Mouse (Mus musculus) telencephalon, adult 2 months (tissue): Measurements from ENCODE around the gene Dock6.
"Not testable (repeated sequence)": the region's sequence is repeated elsewhere in the genome, so short reads cannot be mapped to it uniquely, and the experiment has no call there.

Experiments
- DNase-seq: peaks from one replicate; pipeline ENCODE4 v3.0.0-alpha.2; 2011; ENCODE audit warnings: low read depth, low spot score

Gene Dock6

DNA sequence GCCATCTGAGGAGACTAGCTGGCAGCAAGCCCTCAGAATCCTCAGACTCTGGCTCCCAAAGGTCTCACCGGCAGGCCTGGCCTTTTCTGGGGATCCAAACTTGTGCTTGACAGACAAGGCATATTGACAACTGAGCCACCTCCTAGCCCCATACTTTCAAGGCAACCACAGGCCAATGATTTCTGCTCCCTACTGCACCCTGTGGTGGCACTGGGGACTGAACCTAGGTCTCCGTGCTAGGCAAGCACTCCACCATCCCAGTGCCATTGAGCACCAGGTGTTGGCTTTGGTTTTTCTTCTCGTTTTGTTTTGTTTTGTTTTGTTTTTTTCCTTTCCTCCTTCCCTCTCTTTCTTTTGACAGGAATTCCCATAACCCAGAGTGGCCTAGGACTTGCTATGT is 43.9 kb downstream of the Dock6 start:
- DNase-seq, result no peak

DNA sequence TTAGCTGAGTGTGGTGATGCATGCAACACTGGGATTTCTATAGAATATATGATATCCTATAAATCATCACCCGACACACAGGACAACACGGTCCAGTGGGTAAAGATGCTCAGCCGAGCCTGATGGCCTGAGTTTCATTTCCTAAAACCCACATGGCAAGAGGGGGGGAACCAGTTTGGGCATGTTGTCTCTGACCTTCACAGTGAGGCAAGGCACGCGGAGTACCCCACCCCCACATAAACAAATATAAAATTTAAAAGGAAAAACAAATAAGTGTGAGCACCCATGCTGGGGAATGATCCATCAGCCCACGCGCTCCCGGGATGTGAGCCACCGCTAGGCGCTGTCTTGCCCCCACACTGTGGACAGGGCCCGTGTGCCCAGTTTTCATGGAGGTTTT is 45.5 kb downstream of the Dock6 start:
- DNase-seq, result no peak

DNA sequence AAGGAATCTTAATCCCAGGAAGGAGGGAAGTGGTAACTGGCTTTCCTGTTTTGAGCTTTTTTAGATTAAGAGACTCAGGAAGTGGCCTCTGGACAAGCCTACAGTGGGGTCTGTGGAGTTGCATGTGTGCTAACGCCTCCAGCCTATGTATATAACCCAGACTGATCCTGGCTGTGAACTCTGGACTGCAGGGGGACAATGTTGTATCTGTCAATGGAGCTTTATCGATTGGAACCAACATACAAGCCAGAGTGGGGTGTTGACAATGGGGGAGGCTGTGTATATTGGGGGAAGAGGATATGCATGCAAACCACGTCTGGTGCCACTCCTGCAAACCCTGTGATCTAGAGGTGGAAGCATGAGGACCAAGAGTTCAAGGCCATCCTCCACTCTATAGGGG is 46.1 kb downstream of the Dock6 start:
- no peak for DNase-seq

DNA sequence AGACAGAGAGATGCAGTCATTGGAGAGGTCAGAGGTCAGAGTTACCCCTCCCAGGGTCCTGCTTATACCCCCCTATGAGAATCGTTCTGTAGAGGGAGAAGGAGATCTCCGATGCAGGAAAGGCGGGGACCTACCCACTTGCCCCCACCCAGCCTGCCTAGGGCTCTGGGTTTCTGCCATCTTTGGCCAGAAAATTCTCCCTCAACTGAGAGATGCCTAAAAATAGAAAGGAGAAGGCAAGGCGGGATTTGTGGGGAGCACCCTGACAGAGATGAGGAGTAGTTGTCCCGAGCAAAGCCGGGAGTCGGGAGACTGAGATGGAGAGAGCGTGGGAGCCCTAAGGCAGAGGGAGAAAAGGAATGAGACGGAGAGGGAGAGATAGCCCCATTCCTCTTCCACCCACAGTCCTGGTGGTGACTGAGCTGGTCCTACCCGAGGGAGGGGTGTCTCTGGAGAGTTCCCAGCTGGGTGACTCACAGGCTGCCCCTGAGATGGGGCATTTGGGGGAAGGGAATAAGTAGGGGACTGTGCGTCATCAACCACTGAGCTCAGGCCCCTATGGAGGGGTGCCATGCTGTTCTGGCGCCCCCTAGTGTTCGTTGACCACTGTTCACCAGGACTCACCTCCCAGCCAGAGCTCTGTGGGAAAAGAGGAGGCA is 48.3 kb downstream of the Dock6 start:
- DNase-seq, result peak; percentile 79

DNA sequence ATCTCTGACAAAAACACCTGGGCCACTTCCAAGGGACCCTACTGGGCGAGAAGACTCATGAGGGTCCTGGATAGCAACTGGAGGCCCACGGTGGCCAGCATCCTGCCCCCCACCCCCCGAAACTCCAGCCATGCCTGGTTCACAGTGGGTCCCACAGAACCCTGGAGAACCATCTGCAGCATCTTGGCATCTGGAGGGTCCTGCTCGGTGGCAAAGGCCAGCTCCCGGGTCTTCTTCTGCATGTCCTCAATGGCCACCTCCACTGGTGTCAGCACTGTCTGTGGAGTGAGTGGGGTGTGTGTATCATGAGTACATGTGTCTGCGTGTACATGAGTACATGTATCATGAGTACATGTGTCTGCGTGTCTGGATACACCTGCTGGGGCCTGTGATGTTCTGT is 50.8 kb downstream of the Dock6 start:
- no peak for DNase-seq

DNA sequence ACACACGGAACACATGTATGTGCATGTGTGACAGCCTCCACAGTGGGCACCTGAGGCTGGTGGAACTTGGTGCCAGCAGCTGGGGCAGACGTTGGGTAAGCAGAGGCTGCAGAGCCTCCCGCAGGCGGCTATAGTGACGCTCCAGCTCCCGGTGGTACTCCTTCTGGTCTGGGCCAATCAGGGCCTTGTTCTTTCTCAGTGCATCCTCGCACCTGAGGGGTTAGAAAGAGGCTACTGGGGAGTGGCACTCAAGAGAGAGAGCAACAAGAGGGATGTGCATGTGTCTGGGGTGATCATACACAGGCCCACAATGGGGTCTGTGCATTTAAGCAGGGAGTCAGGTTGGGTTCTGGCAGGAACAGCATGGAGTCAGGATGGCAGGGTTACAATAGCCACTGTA is 51.3 kb downstream of the Dock6 start:
- no peak for DNase-seq

DNA sequence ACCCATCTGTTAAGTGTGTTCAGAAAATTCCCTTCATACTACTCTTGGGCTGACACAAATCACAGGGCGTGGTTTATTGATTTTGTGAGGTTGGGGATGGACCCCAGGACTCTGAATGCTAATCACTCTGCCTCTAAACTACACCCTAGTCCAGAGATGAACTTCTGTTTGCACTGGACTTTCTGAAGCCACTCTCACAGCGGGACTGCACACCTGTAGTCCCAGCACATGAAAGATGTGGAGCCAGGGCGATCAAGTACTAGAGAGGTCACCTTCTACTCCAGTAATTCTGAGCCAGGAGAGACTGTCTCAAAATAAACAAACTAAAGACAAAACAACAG is 53.5 kb downstream of the Dock6 start:
- no peak for DNase-seq

DNA sequence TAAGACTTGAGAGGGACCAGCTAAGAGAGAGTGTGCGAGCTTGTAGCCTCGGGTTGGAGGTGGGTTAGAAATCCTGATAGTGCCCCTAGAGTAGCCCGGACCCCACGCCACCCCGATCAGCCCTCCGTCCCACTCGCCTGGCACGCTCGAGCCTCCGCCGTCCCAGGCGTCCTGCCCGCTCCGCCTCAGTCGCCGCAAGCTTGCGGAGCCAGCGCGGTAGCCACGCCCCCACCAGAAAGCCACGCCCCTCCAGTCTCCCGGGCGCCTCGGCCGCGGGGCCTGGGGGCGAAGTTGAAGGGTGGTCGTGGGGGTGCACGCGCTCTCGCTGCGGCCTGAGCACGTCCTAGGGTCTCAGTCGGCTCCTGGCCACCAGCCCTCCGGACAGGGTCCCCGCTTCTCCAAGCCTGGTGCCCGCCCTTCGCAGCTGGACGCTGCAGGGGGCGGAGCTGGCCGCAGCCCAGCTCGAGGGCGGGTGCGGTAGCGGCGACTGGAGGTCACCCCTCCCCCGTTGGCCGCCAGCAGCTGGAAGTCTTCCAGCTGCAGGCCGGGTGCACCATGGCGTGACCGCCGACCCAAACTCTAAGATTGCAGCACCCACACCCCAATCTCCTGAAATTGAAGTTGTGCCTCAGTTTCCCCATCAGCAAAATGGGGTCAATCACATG is 54.0 kb downstream of the Dock6 start, which contains the start of gene Kank2:
Gene Kank2 (minus strand): TSS at position 400 of the 665 bp plus-strand sequence.
- DNase-seq, result no peak

DNA sequence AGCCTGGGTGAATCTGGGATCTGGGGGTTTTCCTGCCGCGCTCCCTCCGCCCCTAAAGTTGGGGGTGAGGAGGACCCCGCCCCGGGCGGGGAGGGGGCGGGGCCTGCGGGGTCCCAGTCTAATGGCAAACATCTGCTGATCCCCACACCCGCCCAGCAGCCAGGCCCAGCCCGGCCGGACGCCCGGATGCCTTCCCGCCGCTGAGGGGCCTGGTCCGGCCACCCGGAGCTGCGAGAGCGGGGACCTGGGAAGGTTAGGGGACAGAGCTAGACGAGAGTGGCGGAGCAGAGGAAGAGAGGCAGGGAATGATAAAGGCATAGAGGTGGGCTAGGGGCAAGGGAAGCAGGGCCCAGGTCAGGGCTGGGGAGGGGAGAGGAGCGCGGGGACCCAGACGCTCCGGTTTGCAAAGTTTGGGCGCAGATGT is 54.5 kb downstream of the Dock6 start:
- no peak for DNase-seq

DNA sequence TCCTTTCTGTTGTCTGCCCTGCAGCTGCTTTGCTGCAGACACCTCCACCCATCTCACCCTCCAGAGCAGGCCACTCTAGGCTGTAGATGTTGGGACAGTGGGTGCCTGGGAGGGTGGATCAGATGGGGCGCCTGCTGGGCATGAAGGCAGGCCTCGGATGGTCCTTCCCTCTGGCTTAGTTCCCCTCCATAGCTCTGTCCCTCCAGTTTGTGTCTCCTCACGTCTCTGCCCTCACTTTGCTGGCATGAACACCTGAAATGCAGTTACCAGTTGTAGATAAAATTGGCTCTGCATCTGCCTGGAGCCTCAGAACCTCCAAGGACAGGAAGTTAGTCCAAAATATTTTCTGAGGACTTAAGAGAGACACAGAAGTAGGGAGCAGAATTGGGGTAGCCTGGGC is 55.5 kb downstream of the Dock6 start:
- DNase-seq, result no peak

DNA sequence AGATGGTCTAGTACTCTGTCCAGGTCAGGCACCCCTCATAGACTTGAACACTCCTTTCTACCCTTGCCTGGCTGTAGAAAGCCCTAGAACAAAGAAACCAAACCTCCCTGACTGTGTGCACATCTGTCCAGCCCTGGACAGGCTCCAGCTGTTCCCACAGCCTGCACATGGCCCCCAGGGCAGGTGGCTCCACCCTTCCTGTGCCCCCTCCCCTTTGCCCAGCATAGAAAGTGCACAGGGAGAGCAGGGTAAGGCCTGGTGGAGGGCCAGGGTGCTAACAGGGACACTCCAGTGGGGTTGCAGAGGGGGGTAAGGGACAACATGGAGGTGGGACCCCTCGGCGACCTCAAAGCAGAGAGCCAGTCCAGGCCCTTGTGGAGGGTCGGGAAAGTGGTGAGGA is 56.2 kb downstream of the Dock6 start:
- DNase-seq, result no peak

DNA sequence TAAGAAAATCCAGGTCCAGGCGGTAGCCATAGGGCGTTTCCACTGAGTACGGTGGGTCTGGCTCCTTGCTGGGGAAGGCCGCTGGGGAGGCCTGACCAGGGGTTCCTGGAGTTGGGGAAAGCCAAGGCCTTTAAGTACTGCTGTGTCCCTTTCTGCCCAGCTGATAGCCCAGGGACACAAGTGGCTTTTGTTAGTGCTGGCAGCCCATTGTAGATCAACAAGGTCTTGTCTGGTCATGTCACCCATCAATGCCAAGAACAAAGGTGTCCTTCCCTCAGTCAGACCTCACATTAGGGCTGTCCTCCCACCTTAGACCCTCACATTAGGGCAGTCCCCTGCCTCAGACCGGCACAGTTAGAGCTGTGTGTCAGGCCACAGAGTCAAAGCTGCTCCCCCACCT is 56.9 kb downstream of the Dock6 start:
- no peak for DNase-seq

DNA sequence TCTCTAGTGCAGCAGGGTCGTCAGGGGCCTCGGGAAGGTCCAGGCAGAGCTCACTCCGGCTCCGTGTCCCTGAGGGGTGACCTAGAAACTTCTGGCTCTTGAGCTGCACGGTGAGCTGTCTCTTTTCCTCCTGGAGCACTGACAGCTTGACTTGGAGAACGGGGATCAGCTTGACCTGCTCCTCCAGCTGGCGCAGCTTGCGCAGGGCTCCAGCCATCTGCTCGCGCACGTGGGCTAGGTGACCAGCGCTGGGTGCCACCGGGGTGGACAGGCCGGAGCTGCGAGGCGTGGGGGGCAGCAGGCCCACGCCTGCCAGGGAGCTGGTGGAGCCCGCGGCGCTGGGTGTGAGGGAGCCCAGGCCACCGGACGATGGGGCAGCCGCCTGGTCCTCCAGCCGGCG is 57.5 kb downstream of the Dock6 start:
- DNase-seq, result no peak

DNA sequence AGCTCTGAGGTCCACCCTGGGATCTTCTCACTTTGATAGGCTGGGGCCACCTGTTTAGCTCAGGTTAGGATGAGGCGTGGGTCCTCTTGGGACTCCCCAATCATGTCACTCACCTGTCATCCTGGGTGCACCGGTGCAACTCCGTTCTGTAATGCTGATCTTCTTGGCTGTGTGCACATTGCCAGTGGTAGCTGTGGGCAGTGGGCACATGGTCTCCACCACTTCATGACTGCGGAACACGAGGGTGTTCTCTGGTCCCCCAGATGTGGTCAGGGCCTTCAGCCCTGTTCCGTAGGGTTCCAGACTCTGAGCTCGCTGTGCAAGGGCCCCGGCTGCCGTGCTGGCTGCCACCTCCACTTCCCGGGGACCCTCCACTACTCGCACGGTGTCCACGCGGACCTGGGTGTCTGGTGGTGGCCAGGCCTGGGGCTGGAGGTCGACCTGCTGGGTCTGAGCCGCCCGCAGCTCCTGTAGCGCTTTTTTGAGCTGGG is 58.0 kb downstream of the Dock6 start:
- no peak for DNase-seq

DNA sequence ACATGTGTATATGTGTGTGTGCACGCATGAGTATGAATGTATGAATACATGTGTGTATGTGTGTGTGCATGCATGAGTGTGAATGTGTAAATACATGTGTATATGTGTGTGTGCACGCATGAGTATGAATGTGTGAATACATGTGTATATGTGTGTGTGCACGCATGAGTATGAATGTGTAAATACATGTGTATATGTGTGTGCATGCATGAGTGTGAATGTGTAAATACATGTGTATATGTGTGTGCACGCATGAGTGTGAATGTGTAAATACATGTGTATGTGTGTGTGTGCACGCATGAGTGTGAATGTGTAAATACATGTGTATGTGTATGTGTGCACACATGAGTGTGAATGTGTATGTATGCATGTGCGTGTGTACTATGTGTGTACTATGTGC is 58.9 kb downstream of the Dock6 start:
- not testable (repeated sequence) for DNase-seq

DNA sequence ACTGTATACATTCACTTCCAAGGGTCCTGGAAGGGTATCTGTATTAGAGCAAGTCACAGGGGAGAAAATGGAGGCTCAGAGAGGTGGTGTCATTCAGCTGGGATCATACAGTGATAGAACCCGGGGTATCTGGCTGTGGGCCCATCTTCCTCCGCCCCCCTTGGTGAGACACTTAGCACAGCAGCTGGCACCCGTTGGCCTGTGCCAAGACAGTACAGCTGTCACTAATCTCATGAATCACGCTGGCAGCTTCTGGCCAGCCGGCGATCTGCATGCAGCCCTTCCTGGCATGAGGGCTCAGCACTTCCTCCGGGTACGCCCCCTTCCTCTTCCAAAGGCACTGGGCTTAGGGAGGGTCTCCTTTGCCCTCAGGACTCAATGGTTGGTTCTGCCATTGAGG is 59.8 kb downstream of the Dock6 start:
- DNase-seq, result peak; percentile 40

DNA sequence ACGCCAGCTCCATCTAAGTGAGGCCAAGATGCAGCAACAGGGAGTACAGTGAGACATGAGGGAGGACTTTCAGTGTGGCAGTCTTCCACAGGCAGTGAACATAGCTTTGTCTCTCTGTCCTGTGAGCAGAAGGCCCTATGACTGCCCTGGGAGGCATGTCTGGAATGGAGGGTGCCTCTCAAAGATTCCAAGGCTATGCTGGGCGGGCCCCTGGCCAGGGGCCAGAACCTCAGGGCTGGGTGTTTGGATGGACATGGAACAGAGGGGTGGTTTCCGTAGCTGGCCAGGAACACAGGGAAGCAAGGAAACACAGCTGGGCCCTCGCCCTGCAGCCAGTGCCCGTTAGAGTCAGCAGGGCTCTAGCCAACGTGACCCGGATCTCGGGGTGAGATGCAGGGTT is 60.6 kb downstream of the Dock6 start:
- DNase-seq, result no peak

DNA sequence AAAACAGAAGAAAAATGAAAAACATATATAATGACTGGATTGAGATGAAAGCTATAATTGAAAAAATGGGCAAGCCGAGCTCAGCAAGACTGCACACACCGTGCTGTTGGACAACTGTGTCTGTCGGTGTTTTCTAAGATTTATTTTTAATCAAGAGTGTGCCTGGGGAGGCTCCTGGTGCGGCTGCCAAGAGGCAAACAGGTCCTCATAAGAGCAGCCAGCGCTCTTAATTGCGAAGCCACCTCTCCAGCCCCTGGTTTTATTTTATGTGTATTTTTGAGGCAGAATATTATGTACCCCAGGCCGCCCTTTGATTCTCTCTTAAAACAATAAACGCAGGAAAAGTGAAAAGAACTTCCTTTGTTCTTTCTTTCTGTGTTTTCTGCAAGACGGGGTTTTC is 64.2 kb downstream of the Dock6 start:
- no peak for DNase-seq

DNA sequence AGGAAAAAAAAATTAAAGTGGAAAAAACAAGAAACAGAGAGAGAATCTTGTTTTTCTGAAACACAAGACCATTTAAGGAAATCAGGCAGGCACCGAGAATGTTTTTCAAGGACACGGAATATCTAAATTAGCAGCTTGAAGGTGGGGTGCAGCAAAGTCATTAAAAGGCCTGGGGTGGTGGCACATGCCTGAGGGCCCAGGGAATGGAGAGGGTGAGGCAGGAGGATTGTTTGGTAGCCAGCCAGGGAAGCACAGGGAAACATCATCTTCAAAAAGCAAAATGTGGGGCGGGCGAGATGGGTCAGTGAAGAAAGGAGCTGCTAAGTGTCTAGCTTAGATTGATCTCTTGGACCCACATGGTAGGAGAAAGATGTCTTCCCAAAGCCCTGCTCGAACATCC is 64.8 kb downstream of the Dock6 start:
- no peak for DNase-seq

DNA sequence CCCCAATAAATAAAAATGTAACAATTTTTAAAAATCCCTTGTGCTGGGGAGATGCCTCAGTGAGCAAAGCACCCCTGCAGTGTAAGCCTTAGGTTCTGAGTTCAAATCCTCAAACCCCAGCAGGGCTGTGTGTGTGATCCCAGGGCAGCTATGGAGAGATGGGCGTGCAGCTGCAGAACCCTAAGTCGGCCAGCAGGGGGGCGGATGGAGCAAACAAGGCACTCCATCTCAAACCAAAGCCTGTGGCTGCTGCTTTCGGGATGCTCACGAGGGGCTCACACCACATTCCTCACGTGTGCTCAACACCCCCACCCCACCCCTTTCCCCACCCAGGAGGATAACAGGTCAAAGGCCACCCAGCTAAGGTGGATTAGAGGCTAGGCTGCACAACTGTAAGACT is 65.5 kb downstream of the Dock6 start:
- no peak for DNase-seq

DNA sequence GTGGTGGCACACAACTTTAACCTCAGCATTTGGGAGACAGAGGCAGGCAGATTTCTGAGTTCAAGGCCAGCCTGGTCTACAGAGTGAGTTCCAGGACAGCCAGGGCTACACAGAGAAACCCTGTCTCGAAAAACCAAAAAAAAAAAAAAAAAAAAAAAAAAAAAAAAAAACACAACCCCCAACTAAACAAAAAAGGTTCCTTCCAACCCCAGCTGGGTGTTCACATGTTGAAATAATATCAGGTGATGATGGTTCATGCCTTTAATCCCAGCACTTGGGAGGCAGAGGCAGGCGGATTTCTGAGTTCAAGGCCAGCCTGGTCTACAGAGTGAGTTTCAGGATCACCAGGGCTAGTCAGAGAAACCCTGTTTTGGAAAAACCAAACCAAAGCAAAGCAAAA is 66.1 kb downstream of the Dock6 start:
- DNase-seq, result not testable (repeated sequence)

DNA sequence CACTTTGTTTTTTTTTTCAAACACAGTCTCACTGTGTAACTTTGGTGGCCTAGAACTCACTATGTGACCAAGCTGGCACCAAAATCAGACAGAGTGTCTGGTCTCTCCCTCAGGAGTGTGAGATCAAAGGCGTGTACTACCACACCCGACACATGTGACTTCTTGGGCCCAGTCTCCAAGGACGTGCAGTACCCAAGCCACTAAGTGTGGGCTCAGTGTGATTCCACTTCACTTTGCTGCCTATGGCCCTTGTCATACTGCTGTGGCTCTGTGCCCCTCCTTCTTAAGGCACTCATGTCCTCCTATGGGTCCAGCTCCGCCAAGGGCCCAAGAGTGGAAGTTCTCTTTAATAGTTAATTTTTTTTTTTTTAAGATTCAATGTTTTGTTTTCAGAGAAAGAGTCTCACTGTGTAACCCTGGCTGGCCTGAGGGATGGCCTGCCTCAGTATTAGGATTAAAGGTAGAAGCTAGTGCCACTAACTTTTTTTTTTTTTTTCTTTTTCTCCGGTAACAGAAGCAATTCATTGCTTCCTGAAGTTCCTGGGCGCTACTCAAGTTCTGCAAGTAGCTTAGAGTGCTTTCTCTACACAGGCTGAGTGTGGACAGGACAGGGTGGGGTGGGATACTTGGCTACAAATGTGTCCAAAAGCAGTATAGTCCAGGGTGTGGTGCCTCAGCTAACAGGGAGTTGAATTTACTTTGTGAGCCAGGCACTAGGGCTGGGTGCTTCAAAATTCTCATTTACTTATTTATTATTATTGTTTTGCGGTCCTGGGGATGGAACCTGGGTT is 67.7 kb downstream of the Dock6 start:
- DNase-seq, result no peak
